Mouse (Mus musculus) heart, adult 2 months (tissue): ENCODE results near the gene Top1. TPM values are rescaled to one million over a fixed set of nuclear protein-coding genes. Genes with fewer than 3 reads are reported as not detected.

Source experiments
- DNase-seq, 2 experiments: peaks; one replicate each; pipeline ENCODE4 v3.0.0; 2021
- H3K27ac ChIP-seq: fragments of 200-600 bp; 2 replicates; pipeline ENCODE4 v1.8.1; 2022
- H3K27me3 ChIP-seq: fragments of 200-500 bp; 2 replicates; pipeline ENCODE4 v1.6.1; 2012; ENCODE audit warnings: mild to moderate bottlenecking, low read length, inconsistent platforms, mixed read lengths; ENCODE audit not compliant: control insufficient read depth, insufficient read depth
- H3K36me3 ChIP-seq: fragments of 200-500 bp; 2 replicates; pipeline ENCODE4 v1.6.1; 2012; ENCODE audit warnings: low read length, inconsistent platforms; ENCODE audit not compliant: control insufficient read depth, insufficient read depth
- H3K4me1 ChIP-seq: fragments of 200-500 bp; 2 replicates; pipeline ENCODE4 v1.6.1; 2011; ENCODE audit warnings: low read length; ENCODE audit not compliant: control insufficient read depth, insufficient read depth
- H3K4me3 ChIP-seq: fragments of 200-600 bp; 2 replicates; pipeline ENCODE4 v1.8.1; 2022
- H3K79me2 ChIP-seq: fragments of 200-500 bp; replicated peaks from 2 replicates; pipeline ENCODE4 v1.6.1; 2012; ENCODE audit warnings: mild to moderate bottlenecking, inconsistent platforms, low read length, moderate library complexity, mixed read lengths; ENCODE audit not compliant: control insufficient read depth, insufficient read depth
- H3K9ac ChIP-seq: fragments of 200-500 bp; 2 replicates; pipeline ENCODE4 v1.6.1; 2012; ENCODE audit warnings: low read depth, mild to moderate bottlenecking, control low read depth, inconsistent platforms, low read length, mixed read lengths
- CTCF ChIP-seq: fragments of 200-600 bp; IDR thresholded peaks from 2 replicates; pipeline ENCODE4 v1.8.1; 2022; ENCODE audit warnings: antibody characterized with exemption, mild to moderate bottlenecking, moderate library complexity
- EP300 ChIP-seq: fragments of 200-500 bp; IDR thresholded peaks from 2 replicates; pipeline ENCODE4 v1.6.1; 2011; ENCODE audit warnings: low read depth, low read length, control low read depth; ENCODE audit not compliant: insufficient read depth
- POLR2A ChIP-seq: fragments of 200-500 bp; IDR thresholded peaks from 2 replicates; pipeline ENCODE4 v1.6.1; 2011; ENCODE audit warnings: mild to moderate bottlenecking, low read depth, low read length, control low read depth; ENCODE audit not compliant: insufficient read depth
- WGBS: fragments of 180-500 bp; shearing (Covaris S2); methylation state at CpG from one replicate; pipeline ENCODE4 v1.1.7; 2018; 5-methylcytosine and 5-hydroxymethylcytosine counted together
- intact Hi-C: fragments of 180-260 bp; cut with DNase I; formaldehyde crosslinking; loops from one replicate; pipeline ENCODE4 v1.15.1; 2025
- polyA plus RNA-seq: library from polyadenylated mRNA; depleted of rRNA; stranded (reverse); fragments of >200 nt; gene quantifications from 2 replicates; pipeline ENCODE4 v1.2.3, GENCODE M21; 2012
- total RNA-seq, 2 experiments: library from RNA; stranded (reverse); gene quantifications; 2 replicates each; pipeline ENCODE4 v1.2.3; 2021

Top1 gene
- total and polyA plus RNA-seq, 3 experiments = 5.6 to 46.8 (median 44.1) TPM

DNA sequence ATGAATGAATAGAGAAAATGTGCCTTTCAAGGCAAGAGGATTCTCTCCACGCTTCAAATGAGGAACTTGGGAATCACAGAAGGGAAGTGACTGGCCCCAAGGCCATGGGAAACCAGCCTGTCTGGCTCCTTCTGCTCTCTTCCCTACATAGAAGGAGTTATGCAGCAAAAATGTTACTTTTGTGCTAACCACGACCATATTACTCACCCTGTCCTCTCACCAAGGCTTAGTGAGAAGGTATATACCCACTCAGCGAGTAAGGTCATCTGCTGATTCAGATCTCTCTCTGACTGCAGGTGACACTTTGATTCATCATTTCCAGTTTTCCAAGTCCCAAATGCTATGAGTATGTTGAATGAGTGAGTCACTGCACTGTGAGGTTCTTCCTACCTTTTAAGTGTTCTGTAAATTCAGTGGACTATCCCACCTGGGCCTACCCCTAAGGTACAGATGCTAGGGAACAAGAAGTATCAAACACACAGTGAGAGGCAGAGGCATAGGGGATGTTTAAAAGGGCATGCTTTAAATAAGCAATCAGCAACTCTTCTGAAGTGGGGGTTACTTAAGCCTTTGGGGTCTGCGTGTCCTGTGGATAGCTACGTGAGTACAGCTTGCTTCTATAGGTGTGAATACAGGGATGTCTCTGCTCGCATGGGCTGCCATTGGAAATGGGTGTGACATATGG, 25.3 kb upstream of the Top1 start:
- peak; percentile 24 to 40 for DNase-seq
- peaks cover 16% of the 10 kb centered on the region for H3K4me1 ChIP-seq
- H3K27me3 ChIP-seq = no peaks in the 10 kb centered on the region
- H3K36me3 ChIP-seq = peaks cover 9% of the 10 kb centered on the region
- no peaks in the 10 kb centered on the region for H3K79me2 ChIP-seq
- TF ChIP-seq EP300 (no peak), CTCF (no peak), POLR2A (no peak)
- intact Hi-C loops = no loop called here
- no peak overlapping the region for H3K9ac ChIP-seq
- 62% methylated on average over 6 of the region's 6 CpGs for WGBS
- H3K27ac ChIP-seq = peak overlapping the region; percentile 83
- H3K4me3 ChIP-seq = no peak overlapping the region

DNA sequence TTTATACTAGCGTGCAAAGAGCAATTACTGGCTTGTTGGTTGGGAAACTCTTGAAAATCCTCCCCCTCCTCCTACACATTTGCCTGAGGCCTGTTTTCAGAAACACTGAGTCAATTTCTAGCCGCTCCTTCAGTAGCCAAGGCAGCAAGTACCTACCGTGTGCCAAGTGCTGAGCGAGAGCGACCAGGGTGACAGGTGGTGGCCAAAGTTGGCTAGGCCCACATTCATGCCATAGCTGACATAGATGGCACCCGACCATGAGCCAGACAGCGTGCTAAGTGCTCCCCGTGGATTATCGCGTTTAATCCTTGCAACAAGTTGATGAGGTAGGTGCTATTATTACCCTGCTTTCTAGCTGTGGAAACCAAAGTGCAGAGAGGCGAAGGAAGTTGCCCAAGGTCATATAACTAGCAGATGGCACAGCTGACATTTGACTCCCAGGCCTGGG, 24.7 kb upstream of the Top1 start:
- intact Hi-C loops = no loop called here
- H3K27me3 ChIP-seq = no peaks in the 10 kb centered on the region
- TF ChIP-seq POLR2A (no peak), EP300 (peak; percentile 76; the same call in 1 of the 2 replicates), CTCF (no peak)
- H3K36me3 ChIP-seq = peaks cover 9% of the 10 kb centered on the region
- 47% methylated on average over 11 of the region's 11 CpGs for WGBS
- H3K4me1 ChIP-seq = peaks cover 16% of the 10 kb centered on the region
- no peaks in the 10 kb centered on the region for H3K79me2 ChIP-seq
- H3K9ac ChIP-seq = no peak overlapping the region
- H3K27ac ChIP-seq = peak overlapping the region; percentile 83
- peak; percentile 52 to 80 for DNase-seq
- no peak overlapping the region for H3K4me3 ChIP-seq

DNA sequence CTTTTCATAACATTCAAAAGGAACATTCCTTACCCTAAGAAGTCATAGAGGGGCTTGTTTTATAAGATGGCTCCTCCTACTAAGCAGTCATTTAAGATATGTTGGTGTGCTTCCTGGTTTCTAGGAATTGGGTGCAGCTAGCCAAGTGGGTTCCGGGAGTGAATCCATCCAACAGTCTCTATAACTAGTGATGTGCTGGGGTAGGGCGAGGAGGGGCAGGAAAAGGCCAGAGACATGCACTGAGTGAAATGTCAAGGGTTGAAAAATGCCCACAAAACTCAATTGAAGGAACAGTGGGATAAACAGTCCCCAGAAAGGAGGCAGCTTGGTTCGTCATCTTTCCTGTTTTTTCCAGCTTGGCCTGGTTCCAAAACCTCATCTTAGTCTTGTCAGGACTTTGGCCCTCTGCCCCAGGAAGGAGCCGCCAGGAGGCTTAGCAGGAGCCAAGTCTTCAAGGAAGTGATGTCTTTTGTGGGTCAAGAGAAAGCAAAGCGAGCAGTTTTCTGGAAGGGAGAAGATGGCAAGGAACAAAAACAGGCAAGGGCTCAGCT, 24.0 kb upstream of the Top1 start:
- Histone ChIP-seq H3K4me1 (peaks cover 16% of the 10 kb centered on the region), H3K27ac (peak overlapping the region; percentile 83), H3K27me3 (no peaks in the 10 kb centered on the region), H3K36me3 (peaks cover 9% of the 10 kb centered on the region), H3K4me3 (no peak overlapping the region), H3K79me2 (no peaks in the 10 kb centered on the region), H3K9ac (no peak overlapping the region)
- TF ChIP-seq EP300 = peak; percentile 62; the same call in 1 of the 2 replicates
- TF ChIP-seq CTCF = 0 out of 2 replicates have a peak, but pooled peaks have one; percentile 14
- TF ChIP-seq POLR2A = no peak
- 15% methylated on average over 5 of the region's 5 CpGs for WGBS
- intact Hi-C loops = loop anchor here (1.0 kb wide), 1 partner anchor 25 kb away; no protein-coding TSS in a partner anchor
- peak; percentile 87 to 91 for DNase-seq

DNA sequence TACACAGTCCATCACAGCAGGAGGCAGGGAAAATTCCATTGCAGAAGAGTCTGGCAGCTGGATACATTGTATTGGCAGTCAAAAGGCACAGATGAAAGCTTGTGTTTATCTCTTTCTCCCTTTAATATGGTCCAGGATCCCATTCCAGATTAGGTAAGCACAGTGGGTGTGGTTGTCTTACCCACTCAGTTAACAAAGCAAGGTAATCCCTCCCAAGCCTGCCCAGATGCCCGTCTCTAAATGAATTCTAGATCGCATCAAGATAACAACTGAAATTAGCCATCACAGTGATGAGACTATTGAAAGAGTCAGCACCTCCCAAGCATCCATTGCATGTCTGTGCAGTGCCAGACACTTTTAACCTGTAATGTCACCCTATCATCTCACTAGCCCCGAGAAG, 23.0 kb upstream of the Top1 start:
- intact Hi-C loops = loop anchor here (1.0 kb wide), 1 partner anchor 24 kb away; no protein-coding TSS in a partner anchor
- peak in 1 of 2 experiments; percentile 11 for DNase-seq
- Histone ChIP-seq H3K27me3 (no peaks in the 10 kb centered on the region), H3K4me3 (no peak overlapping the region), H3K4me1 (peaks cover 16% of the 10 kb centered on the region), H3K79me2 (no peaks in the 10 kb centered on the region), H3K9ac (no peak overlapping the region), H3K27ac (peak overlapping the region; percentile 83), H3K36me3 (peaks cover 9% of the 10 kb centered on the region)
- TF ChIP-seq EP300 (no peak), CTCF (no peak), POLR2A (no peak)
- 91% methylated on average over 3 of the region's 3 CpGs for WGBS

DNA sequence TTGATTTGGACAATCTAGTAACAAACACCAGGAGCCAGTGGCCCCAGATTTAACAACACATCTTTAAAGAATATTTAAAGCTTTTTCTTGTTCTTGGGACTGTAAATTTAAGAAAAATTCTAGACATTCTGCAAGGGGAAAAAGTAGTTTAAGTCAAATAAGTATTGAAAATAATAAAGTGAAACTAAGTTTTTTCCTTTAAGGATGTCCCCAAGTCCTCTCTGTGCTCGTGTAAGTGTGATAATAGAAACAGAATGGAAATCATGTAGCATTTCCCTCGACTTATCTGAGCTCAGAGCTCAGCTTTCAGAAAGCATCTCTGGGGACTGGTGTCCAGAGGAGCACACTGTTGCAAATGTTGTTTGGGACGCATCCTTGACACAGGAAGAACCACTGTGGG, 21.9 kb upstream of the Top1 start:
- Histone ChIP-seq H3K4me1 (peaks cover 16% of the 10 kb centered on the region), H3K36me3 (peaks cover 9% of the 10 kb centered on the region), H3K27ac (no peak overlapping the region), H3K27me3 (no peaks in the 10 kb centered on the region), H3K9ac (no peak overlapping the region), H3K79me2 (no peaks in the 10 kb centered on the region), H3K4me3 (no peak overlapping the region)
- peak in 1 of 2 experiments; percentile 3 for DNase-seq
- WGBS = 35% methylated on average over 3 of the region's 3 CpGs
- no peak for TF ChIP-seq POLR2A
- TF ChIP-seq EP300 = no peak
- TF ChIP-seq CTCF = no peak
- intact Hi-C loops = no loop called here
